In the genomic region with DNA sequence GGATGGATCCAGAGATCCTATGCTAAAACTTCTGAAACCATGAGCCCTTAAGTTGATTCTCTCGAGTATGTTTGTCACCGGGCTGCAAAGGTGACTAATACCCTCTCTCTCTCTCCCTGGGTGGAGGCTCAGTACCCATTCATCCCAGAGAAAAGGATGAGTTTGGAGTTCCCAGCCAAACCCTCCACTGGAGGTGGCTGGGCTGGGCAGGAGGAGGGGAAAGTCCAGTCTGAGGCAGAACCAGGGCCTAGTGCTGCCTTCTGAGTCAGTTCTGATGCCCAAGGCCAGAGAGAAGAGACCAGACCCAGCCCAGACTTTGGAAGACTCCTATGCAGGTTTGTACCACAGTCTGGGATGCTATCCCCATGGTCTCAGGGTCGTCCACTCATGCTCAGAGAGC, we compare ENCODE assay signal across 31 mouse cellular contexts. TPM values are rescaled to one million over a fixed set of nuclear protein-coding genes. Genes with fewer than 3 reads are reported as not detected.
A peak's percentile ranks its signal among the peaks of the same experiment; 100 is the strongest.
DNase-seq lines count a peak whose midpoint lies in the region; ATAC-seq and TF ChIP-seq lines count a peak whose summit lies in the region.
"Had no signal": no experiment of that assay in that cellular context is flagged by ENCODE, and none has a peak within 500 bp of the region (broad histone marks: within the 10 kb centered on the region; RNA-seq: fewer than 3 reads in every experiment).

No protein-coding gene starts in this region.

- no peak for TF ChIP-seq EP300 in liver, postnatal 0 days (IDR thresholded peaks at IDR 0.05; ENCODE audit: low read depth)

- H3K9me3 ChIP-seq in liver, embryonic 12.5 days (replicated peaks) = no peaks in the 10 kb centered on the region
- H3K9me3 ChIP-seq in liver, postnatal 0 days (ENCODE audit: low read length) = no peaks in the 10 kb centered on the region
- H3K9me3 ChIP-seq: embryonic facial prominence, embryonic 10.5 days; embryonic facial prominence, embryonic 15.5 days; forebrain, embryonic 13.5 days; hindbrain, embryonic 13.5 days; limb, embryonic 10.5 days; limb, embryonic 15.5 days had no signal

- TF ChIP-seq CTCF in liver, postnatal 0 days (IDR thresholded peaks at IDR 0.05; ENCODE audit: low read depth) = no peak

- peaks cover 24% of the 10 kb centered on the region for H3K27me3 ChIP-seq in liver, embryonic 12.5 days (replicated peaks)
- no peaks in the 10 kb centered on the region for H3K27me3 ChIP-seq in liver, postnatal 0 days (ENCODE audit: insufficient read depth, low read length)
- H3K27me3 ChIP-seq: embryonic facial prominence, embryonic 15.5 days; forebrain, embryonic 13.5 days; hindbrain, embryonic 13.5 days; limb, embryonic 15.5 days had no signal

- no peak overlapping the region for H3K9ac ChIP-seq in liver, embryonic 12.5 days
- no peak overlapping the region for H3K9ac ChIP-seq in liver, postnatal 0 days (replicated peaks)
- H3K9ac ChIP-seq: embryonic facial prominence, embryonic 15.5 days; forebrain, embryonic 13.5 days; hindbrain, embryonic 13.5 days; limb, embryonic 15.5 days had no signal

- no peaks in the 10 kb centered on the region for H3K36me3 ChIP-seq in liver, embryonic 12.5 days
- no peaks in the 10 kb centered on the region for H3K36me3 ChIP-seq in liver, postnatal 0 days (replicated peaks; ENCODE audit: insufficient read depth, low read length)
- H3K36me3 ChIP-seq: embryonic facial prominence, embryonic 10.5 days; embryonic facial prominence, embryonic 15.5 days; hindbrain, embryonic 13.5 days; limb, embryonic 10.5 days; limb, embryonic 15.5 days had no signal

- H3K27ac ChIP-seq in liver, embryonic 12.5 days = 0 out of 2 replicates have a peak overlapping the region, but pooled peaks have one; percentile 8
- no peak overlapping the region for H3K27ac ChIP-seq in liver, postnatal 0 days (ENCODE audit: low read depth)
- H3K27ac ChIP-seq: embryonic facial prominence, embryonic 15.5 days; forebrain, embryonic 13.5 days; hindbrain, embryonic 13.5 days; limb, embryonic 10.5 days; limb, embryonic 15.5 days; macrophage had no signal

- peaks cover 45% of the 10 kb centered on the region for H3K4me1 ChIP-seq in liver, embryonic 12.5 days
- H3K4me1 ChIP-seq in liver, postnatal 0 days (ENCODE audit: insufficient read depth) = peaks cover 38% of the 10 kb centered on the region

- no peak overlapping the region for H3K4me3 ChIP-seq in liver, embryonic 12.5 days
- no peak overlapping the region for H3K4me3 ChIP-seq in liver, postnatal 0 days (ENCODE audit: low read depth, low read length)
- H3K4me3 ChIP-seq: embryonic facial prominence, embryonic 10.5 days; embryonic facial prominence, embryonic 15.5 days; forebrain, embryonic 13.5 days; heart, adult 2 months; hindbrain, embryonic 13.5 days; limb, embryonic 10.5 days; limb, embryonic 15.5 days had no signal

- H3K4me2 ChIP-seq in liver, embryonic 12.5 days = no peak overlapping the region
- no peak overlapping the region for H3K4me2 ChIP-seq in liver, postnatal 0 days (ENCODE audit: low read depth, low read length)
- H3K4me2 ChIP-seq: embryonic facial prominence, embryonic 15.5 days; forebrain, embryonic 13.5 days; hindbrain, embryonic 13.5 days; limb, embryonic 15.5 days had no signal

- ATAC-seq in liver, embryonic 12.5 days = no peak
- no peak for ATAC-seq in liver, postnatal 0 days
- ATAC-seq: CD4-positive, CD25-positive, alpha-beta regulatory T cell, adult 4 months; forebrain, embryonic 13.5 days; intestine, embryonic 16.5 days; lung, postnatal 0 days had no signal

- peak; percentile 7 for DNase-seq in adrenal gland, postnatal 14 days
- no peak for DNase-seq in adrenal gland, postnatal 25 days
- DNase-seq in liver, postnatal 0 days = no peak
- DNase-seq in urinary bladder, adult 2 months (ENCODE audit: low spot score) = peak; percentile 19
- no peak for DNase-seq in urinary bladder, postnatal 10 days (ENCODE audit: low spot score)
- DNase-seq in thymus, postnatal 36 days = no peak
- DNase-seq in lung, postnatal 25 days (ENCODE audit: low spot score) = no peak
- DNase-seq: cerebellum, adult 8-10 months; cerebellum, postnatal 25 days; heart, postnatal 14 days; kidney, adult 8-10 months; kidney, postnatal 10 days; layer of hippocampus, adult 9-11 months; midbrain, embryonic 14.5 days; right cerebral cortex, postnatal 4 days had no signal

- WGBS in liver, embryonic 12.5 days (ENCODE audit: insufficient replicate concordance) = 49% methylated on average over 3 of the region's 3 CpGs
- WGBS in liver, postnatal 0 days (ENCODE audit: insufficient replicate concordance) = 71% methylated on average over 3 of the region's 3 CpGs

RNA-seq across cellular contexts. Expression of a gene that starts 9.4 kb away (rescaled TPM):
- total RNA-seq in adrenal gland, postnatal 14 days (2021) = not detected in 2 replicates
- total RNA-seq in adrenal gland, postnatal 25 days (2021) = not detected in 2 replicates
- polyA plus RNA-seq in liver, embryonic 12.5 days (2016; fragmentation: Nextera tagmentation; extraction: Ambion mirVana) = 0.07 and 0.12 TPM in 2 replicates
- 0.26 TPM in 2 replicates for polyA plus RNA-seq in liver, postnatal 0 days (2015; fragmentation: Nextera tagmentation; extraction: Ambion mirVana)
- polyA plus RNA-seq in urinary bladder, adult 2 months (2012; rRNA removed) = 0.04 TPM in 1 of 2 replicates, not detected in the other
- total RNA-seq: gastrocnemius, postnatal 36 days; heart, adult 2 months; heart, postnatal 14 days; megakaryocyte-erythroid progenitor cell, adult 5-6 weeks had no signal
- polyA plus RNA-seq: CD4-positive, CD25-positive, alpha-beta regulatory T cell, adult 4 months; embryonic facial prominence, embryonic 10.5 days; intestine, embryonic 16.5 days; large intestine, adult 2 months; limb, embryonic 10.5 days; macrophage; midbrain, embryonic 14.5 days; spleen, adult 2 months had no signal

RNA-seq across cellular contexts. Expression of a gene that starts 22.7 kb away (rescaled TPM):
- 36.7 and 58.2 TPM in 2 replicates for total RNA-seq in adrenal gland, postnatal 14 days (2021)
- total RNA-seq in adrenal gland, postnatal 25 days (2021) = 17.8 and 18.1 TPM in 2 replicates
- polyA plus RNA-seq in liver, embryonic 12.5 days (2016; fragmentation: Nextera tagmentation; extraction: Ambion mirVana) = 78.2 and 80.8 TPM in 2 replicates
- polyA plus RNA-seq in liver, postnatal 0 days (2015; fragmentation: Nextera tagmentation; extraction: Ambion mirVana) = 60.1 and 62.6 TPM in 2 replicates
- polyA plus RNA-seq in urinary bladder, adult 2 months (2012; rRNA removed) = 48.4 and 67.8 TPM in 2 replicates

Comparison
In these comparisons a context has a peak if more than half of its experiments do, and no peak if none do; other contexts are left out.
1. DNase-seq: peak in adrenal gland, postnatal 14 days (single experiment) and urinary bladder, adult 2 months (single experiment); none in adrenal gland, postnatal 25 days (single experiment), liver, postnatal 0 days (single experiment), urinary bladder, postnatal 10 days (single experiment), thymus, postnatal 36 days (0 of 2) and lung, postnatal 25 days (single experiment).